In genomic region chr12:71821743-71822142, GRCm38 (mm10) we compare ENCODE assay signal across 21 mouse cellular contexts.
"Had no signal": no experiment of that assay in that cellular context is flagged by ENCODE, and none has a peak within 500 bp of the region (broad histone marks: within the 10 kb centered on the region; RNA-seq: fewer than 3 reads in every experiment).

No protein-coding gene starts in this region.

- H3K36me3 ChIP-seq: limb, embryonic 12.5 days; limb, embryonic 15.5 days; liver, embryonic 12.5 days; liver, embryonic 15.5 days; lung, embryonic 15.5 days; midbrain, embryonic 12.5 days; neural tube, embryonic 13.5 days had no signal

- H3K4me3 ChIP-seq: layer of hippocampus, adult 2 months; left cerebral cortex, adult 2 months; limb, embryonic 12.5 days; limb, embryonic 15.5 days; liver, embryonic 12.5 days; liver, embryonic 15.5 days; lung, embryonic 15.5 days; midbrain, embryonic 12.5 days; myocyte; neural tube, embryonic 13.5 days had no signal

- ATAC-seq: liver, embryonic 12.5 days; midbrain, embryonic 16.5 days had no signal

- H3K27ac ChIP-seq: layer of hippocampus, adult 2 months; left cerebral cortex, adult 2 months; limb, embryonic 12.5 days; limb, embryonic 15.5 days; liver, embryonic 12.5 days; liver, embryonic 15.5 days; lung, embryonic 15.5 days; midbrain, embryonic 12.5 days; neural tube, embryonic 13.5 days had no signal

- H3K4me1 ChIP-seq: limb, embryonic 12.5 days; limb, embryonic 15.5 days; liver, embryonic 12.5 days; midbrain, embryonic 12.5 days; neural tube, embryonic 13.5 days had no signal

- H3K27me3 ChIP-seq: limb, embryonic 15.5 days; liver, embryonic 12.5 days; lung, embryonic 15.5 days had no signal

- H3K4me2 ChIP-seq: limb, embryonic 12.5 days; limb, embryonic 15.5 days; liver, embryonic 12.5 days; liver, embryonic 15.5 days; lung, embryonic 15.5 days; midbrain, embryonic 12.5 days; neural tube, embryonic 13.5 days had no signal

- H3K9me3 ChIP-seq: limb, embryonic 12.5 days; limb, embryonic 15.5 days; liver, embryonic 12.5 days; liver, embryonic 15.5 days; lung, embryonic 15.5 days; midbrain, embryonic 12.5 days; neural tube, embryonic 13.5 days had no signal

- H3K9ac ChIP-seq: limb, embryonic 12.5 days; limb, embryonic 15.5 days; liver, embryonic 12.5 days; liver, embryonic 15.5 days; lung, embryonic 15.5 days; midbrain, embryonic 12.5 days; neural tube, embryonic 13.5 days had no signal

- DNase-seq: kidney, adult 9 months; kidney, postnatal 14 days; kidney, postnatal 4 days; layer of hippocampus, postnatal 36 days; lung, adult 18-20 months; lung, postnatal 10 days; lung, postnatal 4 days; thymus, adult 2 months; thymus, postnatal 14 days; thymus, postnatal 4 days had no signal
